Mouse (Mus musculus): ENCODE measurements at regions not wholly inside any gene's neighbourhood (a gene's known extent, or its start where the extent isn't known, plus 50 kb on each side); places are given as distances from the start of the nearest gene placed in this dataset.

- DNase-seq: peak in 1 of 2 experiments; percentile 13
Observed at GRCm38 (mm10) chr3:37962043-37962810, 237.9 kb upstream of the Gm5148 start.

GRCm38 (mm10) chr3:37958361-37958978 lies 234.2 kb upstream of the Gm5148 start:
- DNase-seq: no peak

GRCm38 (mm10) chr3:37956543-37956942 lies 232.3 kb upstream of the Gm5148 start:
- no peak for DNase-seq

GRCm38 (mm10) chr3:37952891-37953290 lies 228.6 kb upstream of the Gm5148 start:
- DNase-seq: peak; percentile 63 to 71

- no peak for DNase-seq
Observed at GRCm38 (mm10) chr3:37952251-37952650, 228.0 kb upstream of the Gm5148 start.

GRCm38 (mm10) chr3:37943661-37944060 lies 219.4 kb upstream of the Gm5148 start:
- no peak for DNase-seq

- no peak for DNase-seq
Observed at GRCm38 (mm10) chr3:37940016-37940415, 215.7 kb upstream of the Gm5148 start.

GRCm38 (mm10) chr3:37938870-37939269 lies 214.6 kb upstream of the Gm5148 start:
- no peak for DNase-seq

GRCm38 (mm10) chr3:37938284-37938596 lies 213.9 kb upstream of the Gm5148 start:
- no peak for DNase-seq

- no peak for DNase-seq
Observed at GRCm38 (mm10) chr3:37937381-37938283, 213.3 kb upstream of the Gm5148 start.

- DNase-seq: peak in 1 of 2 experiments; percentile 27
Observed at GRCm38 (mm10) chr3:37936251-37936931, 212.1 kb upstream of the Gm5148 start.

- peak in 1 of 2 experiments; percentile 19 for DNase-seq
Observed at GRCm38 (mm10) chr3:37934905-37935708, 210.8 kb upstream of the Gm5148 start.

GRCm38 (mm10) chr3:37934236-37934635 lies 209.9 kb upstream of the Gm5148 start:
- DNase-seq: no peak

GRCm38 (mm10) chr3:37928731-37929130 lies 204.4 kb upstream of the Gm5148 start:
- DNase-seq: no peak

GRCm38 (mm10) chr3:37919450-37920156 lies 195.3 kb upstream of the Gm5148 start:
- no peak for DNase-seq

GRCm38 (mm10) chr3:37916786-37917479 lies 192.6 kb upstream of the Gm5148 start:
- no peak for DNase-seq

GRCm38 (mm10) chr3:37916281-37916680 lies 192.0 kb upstream of the Gm5148 start:
- no peak for DNase-seq

- DNase-seq: no peak
Observed at GRCm38 (mm10) chr3:37915673-37916072, 191.4 kb upstream of the Gm5148 start.

- DNase-seq: no peak
Observed at GRCm38 (mm10) chr3:37914136-37914535, 189.8 kb upstream of the Gm5148 start.

- no peak for DNase-seq
Observed at GRCm38 (mm10) chr3:37909821-37910220, 185.5 kb upstream of the Gm5148 start.

GRCm38 (mm10) chr3:37909008-37909407 lies 184.7 kb upstream of the Gm5148 start:
- no peak for DNase-seq

Measured in cerebellum, postnatal 14 days (tissue).